Mouse (Mus musculus): ENCODE measurements at regions not wholly inside any gene's neighbourhood (a gene's known extent, or its start where the extent isn't known, plus 50 kb on each side); places are given as distances from the start of the nearest gene placed in this dataset.

- no peaks in the 10 kb centered on the region for H3K27me3 ChIP-seq
- in situ Hi-C loops (cut with MboI; ENCODE audit: low pct_unique_long_range_greater_than_20kb): no loop called here
- CTCF ChIA-PET: no interaction called here
- ATAC-seq (no peak), DNase-seq (ENCODE audit: low read depth, low spot score) (no peak)
- POLR2A ChIA-PET: no interaction called here
- no peak for TF ChIP-seq CTCF (IDR thresholded peaks at IDR 0.05)
Observed at GRCm38 (mm10) chr1:157028682-157029081, 79.8 kb downstream of the Tex35 start.

- ChIA-PET CTCF (interaction anchor here (0.7 to 1.0 kb wide), 2 partner anchors 9 to 20 kb away, joined by 3 read pairs; no protein-coding TSS in a partner anchor), POLR2A (no interaction called here)
- TF ChIP-seq CTCF (IDR thresholded peaks at IDR 0.05): no peak
- no peak for DNase-seq (ENCODE audit: low read depth, low spot score)
- H3K27me3 ChIP-seq: no peaks in the 10 kb centered on the region
- no peak for ATAC-seq
- in situ Hi-C loops (cut with MboI; ENCODE audit: low pct_unique_long_range_greater_than_20kb): no loop called here
Observed at GRCm38 (mm10) chr1:157027681-157028080, 80.8 kb downstream of the Tex35 start.

GRCm38 (mm10) chr1:157023462-157023861 is 84.0 kb upstream of the Ralgps2 start:
- POLR2A ChIA-PET: no interaction called here
- no peak for TF ChIP-seq CTCF (IDR thresholded peaks at IDR 0.05)
- CTCF ChIA-PET: interaction anchor here (1.0 kb wide), 1 partner anchor 16 kb away, joined by 4 read pairs; no protein-coding TSS in a partner anchor
- no peak for ATAC-seq
- DNase-seq (ENCODE audit: low read depth, low spot score): no peak
- H3K27me3 ChIP-seq: no peaks in the 10 kb centered on the region
- in situ Hi-C loops (cut with MboI; ENCODE audit: low pct_unique_long_range_greater_than_20kb): no loop called here

- no peaks in the 10 kb centered on the region for H3K27me3 ChIP-seq
- no peak for DNase-seq (ENCODE audit: low read depth, low spot score)
- in situ Hi-C loops (cut with MboI; ENCODE audit: low pct_unique_long_range_greater_than_20kb): no loop called here
- POLR2A ChIA-PET: no interaction called here
- TF ChIP-seq CTCF (IDR thresholded peaks at IDR 0.05): no peak
- ATAC-seq: no peak
- CTCF ChIA-PET: interaction anchor here (1.0 kb wide), 1 partner anchor 15 kb away, joined by 4 read pairs; no protein-coding TSS in a partner anchor
Observed at GRCm38 (mm10) chr1:157022456-157023435, 83.3 kb upstream of the Ralgps2 start.

GRCm38 (mm10) chr1:157019892-157020291 is 80.5 kb upstream of the Ralgps2 start:
- CTCF ChIA-PET: interaction anchor here (0.9 to 1.4 kb wide), 2 partner anchors 12 to 22 kb away, joined by 3 to 4 read pairs; no protein-coding TSS in a partner anchor
- POLR2A ChIA-PET: no interaction called here
- ATAC-seq (no peak), DNase-seq (ENCODE audit: low read depth, low spot score) (no peak)
- in situ Hi-C loops (cut with MboI; ENCODE audit: low pct_unique_long_range_greater_than_20kb): no loop called here
- no peaks in the 10 kb centered on the region for H3K27me3 ChIP-seq
- no peak for TF ChIP-seq CTCF (IDR thresholded peaks at IDR 0.05)

- H3K27me3 ChIP-seq: no peaks in the 10 kb centered on the region
- DNase-seq (ENCODE audit: low read depth, low spot score) (no peak), ATAC-seq (no peak)
- in situ Hi-C loops (cut with MboI; ENCODE audit: low pct_unique_long_range_greater_than_20kb): no loop called here
- POLR2A ChIA-PET: no interaction called here
- no peak for TF ChIP-seq CTCF (IDR thresholded peaks at IDR 0.05)
- CTCF ChIA-PET: interaction anchor here (0.8 kb wide), 1 partner anchor 15 kb away, joined by 4 read pairs; no protein-coding TSS in a partner anchor
Observed at GRCm38 (mm10) chr1:157018726-157019125, 79.3 kb upstream of the Ralgps2 start.

GRCm38 (mm10) chr1:157017198-157017994 is 78.0 kb upstream of the Ralgps2 start:
- no peaks in the 10 kb centered on the region for H3K27me3 ChIP-seq
- DNase-seq (ENCODE audit: low read depth, low spot score) (no peak), ATAC-seq (no peak)
- in situ Hi-C loops (cut with MboI; ENCODE audit: low pct_unique_long_range_greater_than_20kb): no loop called here
- no peak for TF ChIP-seq CTCF (IDR thresholded peaks at IDR 0.05)
- CTCF ChIA-PET: no interaction called here
- POLR2A ChIA-PET: no interaction called here

- ChIA-PET CTCF (no interaction called here), POLR2A (no interaction called here)
- TF ChIP-seq CTCF (IDR thresholded peaks at IDR 0.05): no peak
- H3K27me3 ChIP-seq: no peaks in the 10 kb centered on the region
- DNase-seq (ENCODE audit: low read depth, low spot score) (no peak), ATAC-seq (no peak)
- in situ Hi-C loops (cut with MboI; ENCODE audit: low pct_unique_long_range_greater_than_20kb): no loop called here
Observed at GRCm38 (mm10) chr1:157016625-157017024, 77.2 kb upstream of the Ralgps2 start.

- in situ Hi-C loops (cut with MboI; ENCODE audit: low pct_unique_long_range_greater_than_20kb): no loop called here
- ChIA-PET POLR2A (no interaction called here), CTCF (no interaction called here)
- no peak for TF ChIP-seq CTCF (IDR thresholded peaks at IDR 0.05)
- DNase-seq (ENCODE audit: low read depth, low spot score): no peak
- H3K27me3 ChIP-seq: no peaks in the 10 kb centered on the region
- ATAC-seq: no peak
Observed at GRCm38 (mm10) chr1:157014532-157015497, 75.4 kb upstream of the Ralgps2 start.

- in situ Hi-C loops (cut with MboI; ENCODE audit: low pct_unique_long_range_greater_than_20kb): no loop called here
- POLR2A ChIA-PET: interaction anchor here (0.6 kb wide), 1 partner anchor 27 kb away, joined by 3 read pairs; no protein-coding TSS in a partner anchor
Observed at GRCm38 (mm10) chr1:157013669-157014048, 74.2 kb upstream of the Ralgps2 start.

More at GRCm38 (mm10) chr1:157013669-157014048, 74.2 kb upstream of the Ralgps2 start:
- no peaks in the 10 kb centered on the region for H3K27me3 ChIP-seq
- no peak for ATAC-seq
- TF ChIP-seq CTCF (IDR thresholded peaks at IDR 0.05): no peak
- CTCF ChIA-PET: no interaction called here
- DNase-seq (ENCODE audit: low read depth, low spot score): no peak

Data from Patski (cell line).